Mouse (Mus musculus) spleen, adult 2 months (tissue): Measurements from ENCODE around the gene Enpp5. TPM values are rescaled to one million over a fixed set of nuclear protein-coding genes. Genes with fewer than 3 reads are reported as not detected.
A peak's percentile ranks its signal among the peaks of the same experiment; 100 is the strongest.

ENCODE experiments used
- DNase-seq, 2 experiments: peaks; one replicate each; pipeline versions ENCODE4 v3.0.0 to v3.0.0-alpha.2; 2012 to 2021; ENCODE audit warnings: low spot score in 2 of 2, low read depth in 1 of 2
- H3K27ac ChIP-seq: fragments of 200-500 bp; 2 replicates; pipeline ENCODE4 v1.5.1; 2012; ENCODE audit warnings: low read length, inconsistent platforms; ENCODE audit not compliant: insufficient read depth
- H3K27me3 ChIP-seq: fragments of 200-500 bp; 2 replicates; pipeline ENCODE4 v1.6.1; 2012; ENCODE audit warnings: mild to moderate bottlenecking, moderate library complexity, low read length, inconsistent platforms; ENCODE audit not compliant: control insufficient read depth, insufficient read depth
- H3K36me3 ChIP-seq: fragments of 200-500 bp; 2 replicates; pipeline ENCODE4 v1.6.1; 2012; ENCODE audit warnings: mild to moderate bottlenecking, low read length, inconsistent platforms; ENCODE audit not compliant: control insufficient read depth, insufficient read depth
- H3K4me1 ChIP-seq: fragments of 200-500 bp; 2 replicates; pipeline ENCODE4 v1.6.1; 2011; ENCODE audit warnings: inconsistent platforms; ENCODE audit not compliant: control insufficient read depth, insufficient read depth, insufficient read length
- H3K4me3 ChIP-seq: fragments of 200-500 bp; 2 replicates; pipeline ENCODE4 v1.5.1; 2011; ENCODE audit warnings: mild to moderate bottlenecking, inconsistent platforms; ENCODE audit not compliant: insufficient read depth, insufficient read length; ENCODE audit errors: extremely low read depth
- CTCF ChIP-seq: fragments of 200-500 bp; IDR thresholded peaks from 2 replicates; pipeline ENCODE4 v1.5.1; 2011; ENCODE audit warnings: mild to moderate bottlenecking, inconsistent platforms; ENCODE audit not compliant: insufficient read depth, insufficient read length, insufficient replicate concordance; ENCODE audit errors: extremely low read depth
- POLR2A ChIP-seq: fragments of 200-500 bp; IDR thresholded peaks from 2 replicates; pipeline ENCODE4 v1.6.1; 2011; ENCODE audit warnings: low read depth, low read length, inconsistent platforms
- WGBS: fragments of 180-500 bp; shearing (Covaris S2); methylation state at CpG from one replicate; pipeline ENCODE4 v1.1.7; 2018; 5-methylcytosine and 5-hydroxymethylcytosine counted together
- polyA plus RNA-seq: library from polyadenylated mRNA; depleted of rRNA; stranded (reverse); fragments of >200 nt; gene quantifications from 2 replicates; pipeline ENCODE4 v1.2.3, GENCODE M21; 2012

The Enpp5 gene
- polyA plus RNA-seq, 1 experiment = 5.4 TPM

- no peaks in the 10 kb centered on the region for H3K27me3 ChIP-seq
- TF ChIP-seq POLR2A (no peak), CTCF (no peak)
Measured at GRCm38 (mm10) chr17:44042301-44042700, 36.3 kb upstream of the Enpp5 start.

DNA sequence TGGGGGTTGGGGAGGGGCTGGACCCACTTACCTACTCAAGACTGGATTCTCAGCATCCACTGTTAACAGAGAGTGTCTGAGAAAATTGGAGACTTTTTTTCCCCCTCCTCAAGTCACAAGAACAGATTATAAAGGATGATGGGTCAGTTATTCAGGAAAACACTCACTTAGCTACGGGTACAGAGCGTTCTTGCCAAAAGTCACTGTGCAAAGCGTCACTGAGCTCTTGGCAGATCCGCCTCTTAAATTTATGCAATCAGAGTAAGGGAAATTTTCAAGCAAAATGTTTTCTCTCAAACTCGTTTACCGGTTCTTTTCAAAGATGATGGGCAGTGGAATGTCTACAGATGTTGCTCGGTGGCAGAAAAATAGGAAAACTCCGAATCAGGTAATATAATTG, 35.8 kb upstream of the Enpp5 start:
- WGBS = 80% methylated on average over 8 of the region's 8 CpGs
- no peaks in the 10 kb centered on the region for H3K36me3 ChIP-seq
- H3K4me1 ChIP-seq = no peaks in the 10 kb centered on the region
- no peak overlapping the region for H3K4me3 ChIP-seq
- no peak for TF ChIP-seq CTCF
- TF ChIP-seq POLR2A = no peak
- DNase-seq = no peak
- no peaks in the 10 kb centered on the region for H3K27me3 ChIP-seq
- H3K27ac ChIP-seq = no peak overlapping the region; the same call in 1 of the 2 replicates

More at GRCm38 (mm10) chr17:44042301-44042700, 36.3 kb upstream of the Enpp5 start:
- Histone ChIP-seq H3K4me3 (no peak overlapping the region), H3K27ac (no peak overlapping the region), H3K4me1 (no peaks in the 10 kb centered on the region), H3K36me3 (no peaks in the 10 kb centered on the region)
- DNase-seq = no peak
- WGBS = 83% methylated on average over 2 of the region's 2 CpGs

GRCm38 (mm10) chr17:44053427-44053826, 25.2 kb upstream of the Enpp5 start:
- DNase-seq = peak; percentile 17 to 27
- WGBS = 6% methylated on average over 4 of the region's 4 CpGs
- H3K4me1 ChIP-seq = no peaks in the 10 kb centered on the region
- H3K27ac ChIP-seq = no peak overlapping the region
- TF ChIP-seq POLR2A (no peak), CTCF (no peak)
- no peak overlapping the region for H3K4me3 ChIP-seq
- no peaks in the 10 kb centered on the region for H3K36me3 ChIP-seq
- no peaks in the 10 kb centered on the region for H3K27me3 ChIP-seq

DNA sequence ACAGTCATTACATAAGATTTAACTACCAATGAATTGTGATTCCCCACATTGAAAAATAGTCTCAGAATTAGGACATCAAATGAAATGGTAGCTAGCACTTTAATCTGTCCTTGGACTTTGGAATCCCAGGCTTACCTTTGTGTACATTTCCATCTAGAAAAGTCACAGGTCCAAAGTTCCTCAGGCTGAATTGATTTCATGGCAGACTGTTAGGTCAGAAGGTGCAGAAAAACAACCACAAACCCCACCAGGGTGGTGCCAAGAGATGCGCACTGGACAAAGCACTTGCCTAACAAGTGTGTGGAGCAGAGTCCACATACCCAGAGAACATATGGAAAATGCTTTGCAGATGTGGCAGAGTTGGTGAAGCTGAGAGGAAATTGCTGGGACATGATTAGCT, 21.5 kb upstream of the Enpp5 start:
- no peaks in the 10 kb centered on the region for H3K4me1 ChIP-seq
- no peak overlapping the region for H3K4me3 ChIP-seq
- H3K36me3 ChIP-seq = no peaks in the 10 kb centered on the region
- H3K27me3 ChIP-seq = no peaks in the 10 kb centered on the region
- TF ChIP-seq CTCF = no peak
- TF ChIP-seq POLR2A = no peak
- no peak overlapping the region for H3K27ac ChIP-seq
- DNase-seq = no peak
- WGBS = 93% methylated on average over 1 of the region's 1 CpGs

- H3K4me3 ChIP-seq = no peak overlapping the region
- TF ChIP-seq CTCF (no peak), POLR2A (no peak)
- no peaks in the 10 kb centered on the region for H3K36me3 ChIP-seq
- H3K4me1 ChIP-seq = no peaks in the 10 kb centered on the region
- H3K27me3 ChIP-seq = no peaks in the 10 kb centered on the region
- no peak for DNase-seq
- H3K27ac ChIP-seq = no peak overlapping the region
Measured at GRCm38 (mm10) chr17:44058145-44058544, 20.5 kb upstream of the Enpp5 start.

GRCm38 (mm10) chr17:44060781-44061180, 17.8 kb upstream of the Enpp5 start:
- no peaks in the 10 kb centered on the region for H3K27me3 ChIP-seq
- H3K36me3 ChIP-seq = no peaks in the 10 kb centered on the region
- no peak overlapping the region for H3K27ac ChIP-seq
- no peak for DNase-seq
- WGBS = 86% methylated on average over 1 of the region's 1 CpGs
- TF ChIP-seq POLR2A (no peak), CTCF (no peak)
- no peaks in the 10 kb centered on the region for H3K4me1 ChIP-seq
- H3K4me3 ChIP-seq = no peak overlapping the region

DNA sequence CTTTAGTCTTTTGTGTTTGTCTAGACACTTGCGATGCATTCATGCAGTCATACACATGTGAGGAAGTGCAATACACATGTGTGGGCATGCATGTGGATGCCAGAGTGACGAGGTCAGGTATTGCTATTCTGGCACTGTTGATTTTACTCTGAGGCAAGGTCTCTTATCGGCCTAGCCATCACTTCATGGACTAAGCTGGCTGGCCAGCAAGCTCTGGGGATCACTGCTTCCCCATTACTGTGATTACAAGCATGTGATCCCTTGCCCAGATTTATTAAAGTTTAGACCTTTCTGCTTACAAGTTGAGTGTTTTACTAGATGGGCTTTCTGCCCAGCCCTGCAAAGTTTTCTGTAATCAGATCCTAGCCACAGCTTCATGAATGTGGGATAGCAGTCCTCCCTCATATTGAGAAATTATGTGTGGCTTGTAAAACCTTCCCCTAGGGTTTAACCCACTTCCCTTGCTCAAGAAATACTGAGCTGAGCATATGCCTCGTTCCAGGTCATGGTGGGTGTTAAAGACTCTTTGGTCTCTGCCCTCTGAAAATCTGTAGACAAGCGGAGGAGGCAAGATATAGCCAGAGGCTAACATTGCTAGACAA, 17.2 kb upstream of the Enpp5 start:
- 84% methylated on average over 5 of the region's 5 CpGs for WGBS
- Histone ChIP-seq H3K4me3 (no peak overlapping the region), H3K27ac (no peak overlapping the region), H3K27me3 (no peaks in the 10 kb centered on the region), H3K4me1 (no peaks in the 10 kb centered on the region), H3K36me3 (no peaks in the 10 kb centered on the region)
- no peak for TF ChIP-seq CTCF
- TF ChIP-seq POLR2A = no peak
- DNase-seq = no peak
